Mouse (Mus musculus) CH12.LX (cell line): ENCODE data around the gene Slc22a20. TPM values are rescaled to one million over a fixed set of nuclear protein-coding genes. Genes with fewer than 3 reads are reported as not detected.

Experiments used
- DNase-seq: peaks from one replicate; pipeline ENCODE4 v3.0.0-alpha.2; 2013; ENCODE audit errors: extremely low read depth
- H3K27ac ChIP-seq: 2 replicates; pipeline ENCODE4 v1.5.1; 2012; ENCODE audit warnings: low read depth, mild to moderate bottlenecking, control low read depth, moderate library complexity; ENCODE audit not compliant: insufficient read depth
- H3K27me3 ChIP-seq: replicated peaks from 2 replicates; pipeline ENCODE3; 2012; ENCODE audit warnings: inconsistent platforms
- H3K36me3 ChIP-seq, 2 experiments: replicated peaks in 1 of 2; 2 replicates each; pipeline versions ENCODE3 to v1.6.1; 2012; ENCODE audit warnings: inconsistent platforms in 1 of 2, low read length in 1 of 2, mild to moderate bottlenecking in 1 of 2, mixed read lengths in 1 of 2, moderate library complexity in 1 of 2; ENCODE audit not compliant: control insufficient read depth in 1 of 2, insufficient read depth in 1 of 2
- H3K4me1 ChIP-seq, 2 experiments: 2 replicates each; pipeline ENCODE4 v1.6.1; 2012; ENCODE audit warnings: inconsistent platforms in 1 of 2, moderate library complexity in 1 of 2; ENCODE audit not compliant: insufficient read depth in 2 of 2, control insufficient read depth in 1 of 2
- H3K4me2 ChIP-seq: 2 replicates; pipeline ENCODE4 v1.6.1; 2012; ENCODE audit warnings: low read depth, mild to moderate bottlenecking, control low read depth; ENCODE audit not compliant: poor library complexity, insufficient read depth, severe bottlenecking
- H3K4me3 ChIP-seq, 3 experiments: fragments of 150-350 bp in 1 of 3; sonication (generic) in 1 of 3; replicated peaks in 1 of 3; 2 replicates each; pipeline versions ENCODE3 to v1.5.1; 2011 to 2012; ENCODE audit warnings: low read depth in 2 of 3, low read length in 2 of 3, mild to moderate bottlenecking in 2 of 3, moderate library complexity in 2 of 3, control low read depth in 1 of 3, improper control_type of control experiment in 1 of 3, inconsistent platforms in 1 of 3, mixed read lengths in 1 of 3; ENCODE audit not compliant: poor library complexity in 1 of 3
- H3K79me2 ChIP-seq: replicated peaks from 2 replicates; pipeline ENCODE4 v1.6.1; 2012; ENCODE audit warnings: mild to moderate bottlenecking, moderate library complexity; ENCODE audit not compliant: control insufficient read depth, poor library complexity, insufficient read depth, severe bottlenecking; ENCODE audit errors: extremely low read depth
- H3K9ac ChIP-seq: 2 replicates; pipeline ENCODE4 v1.6.1; 2012; ENCODE audit warnings: low read depth, mild to moderate bottlenecking, control low read depth, moderate library complexity; ENCODE audit not compliant: insufficient read depth
- H3K9me3 ChIP-seq: replicated peaks from 2 replicates; pipeline ENCODE3; 2012; ENCODE audit warnings: low read length, inconsistent platforms, mixed read lengths
- BHLHE40 ChIP-seq: IDR thresholded peaks from 2 replicates; pipeline ENCODE4 v1.6.1; 2011; ENCODE audit warnings: mild to moderate bottlenecking, low read depth, low read length, improper control_type of control experiment
- CHD1 ChIP-seq: IDR thresholded peaks from 2 replicates; pipeline ENCODE4 v1.6.1; 2012; ENCODE audit warnings: low read depth, low read length, improper control_type of control experiment, inconsistent platforms
- CHD2 ChIP-seq: IDR thresholded peaks from 2 replicates; pipeline ENCODE4 v1.6.1; 2011; ENCODE audit warnings: low read length, improper control_type of control experiment
- CTCF ChIP-seq, 2 experiments: IDR thresholded peaks in 1 of 2; conservative IDR thresholded peaks in 1 of 2; 2 replicates each; pipeline ENCODE4 v1.5.1; 2011 to 2012; ENCODE audit warnings: low read depth in 2 of 2, low read length in 2 of 2, improper control_type of control experiment in 1 of 2, inconsistent platforms in 1 of 2, mild to moderate bottlenecking in 1 of 2, moderate library complexity in 1 of 2
- E2F4 ChIP-seq: IDR thresholded peaks from 2 replicates; pipeline ENCODE4 v1.6.1; 2011; ENCODE audit warnings: low read depth, low read length, improper control_type of control experiment; ENCODE audit not compliant: insufficient replicate concordance
- ELF1 ChIP-seq: IDR thresholded peaks from 2 replicates; pipeline ENCODE4 v1.6.1; 2014; ENCODE audit warnings: low read depth, mild to moderate bottlenecking, inconsistent platforms, low read length, improper control_type of control experiment
- ETS1 ChIP-seq: conservative IDR thresholded peaks from 2 replicates; pipeline ENCODE4 v1.6.1; 2012; ENCODE audit warnings: low read depth, mild to moderate bottlenecking, inconsistent platforms, low read length, improper control_type of control experiment, moderate library complexity
- GABPA ChIP-seq: IDR thresholded peaks from 2 replicates; pipeline ENCODE4 v1.6.1; 2012; ENCODE audit warnings: low read depth, low read length, improper control_type of control experiment, inconsistent platforms; ENCODE audit not compliant: insufficient replicate concordance
- IRF4 ChIP-seq: IDR thresholded peaks from 2 replicates; pipeline ENCODE4 v1.6.1; 2014; ENCODE audit warnings: low read depth, mild to moderate bottlenecking, inconsistent platforms, low read length, improper control_type of control experiment
- JUN ChIP-seq: IDR thresholded peaks from 2 replicates; pipeline ENCODE4 v1.6.1; 2011; ENCODE audit warnings: low read depth, mild to moderate bottlenecking, low read length, improper control_type of control experiment, moderate library complexity; ENCODE audit not compliant: insufficient read depth
- JUND ChIP-seq: conservative IDR thresholded peaks from 2 replicates; pipeline ENCODE4 v1.6.1; 2011; ENCODE audit warnings: low read depth, low read length, improper control_type of control experiment
- MAX ChIP-seq: IDR thresholded peaks from 2 replicates; pipeline ENCODE4 v1.6.1; 2011; ENCODE audit warnings: low read length, improper control_type of control experiment
- MAZ ChIP-seq: IDR thresholded peaks from 2 replicates; pipeline ENCODE4 v1.6.1; 2012; ENCODE audit warnings: low read depth, mild to moderate bottlenecking, inconsistent platforms, low read length, improper control_type of control experiment, moderate library complexity
- MYC ChIP-seq: IDR thresholded peaks from 2 replicates; pipeline ENCODE4 v1.6.1; 2011; ENCODE audit warnings: low read depth, mild to moderate bottlenecking, improper control_type of control experiment, low read length
- NELFE ChIP-seq: IDR thresholded peaks from 2 replicates; pipeline ENCODE4 v1.6.1; 2011; ENCODE audit warnings: low read depth, low read length, improper control_type of control experiment
- PAX5 ChIP-seq: IDR thresholded peaks from 2 replicates; pipeline ENCODE4 v1.6.1; 2012; ENCODE audit warnings: low read length, inconsistent platforms, mixed read lengths
- POLR2A ChIP-seq: IDR thresholded peaks from 2 replicates; pipeline ENCODE4 v1.6.1; 2011; ENCODE audit warnings: low read depth, mild to moderate bottlenecking, improper control_type of control experiment, low read length
- POLR2AphosphoS2 ChIP-seq: IDR thresholded peaks from 2 replicates; pipeline ENCODE4 v1.6.1; 2011; ENCODE audit warnings: low read depth, low read length, improper control_type of control experiment
- RAD21 ChIP-seq: IDR thresholded peaks from 2 replicates; pipeline ENCODE4 v1.6.1; 2011; ENCODE audit warnings: low read depth, mild to moderate bottlenecking, low read length, improper control_type of control experiment, moderate library complexity
- SIN3A ChIP-seq: IDR thresholded peaks from 2 replicates; pipeline ENCODE4 v1.6.1; 2012; ENCODE audit warnings: low read length, improper control_type of control experiment, inconsistent platforms
- UBTF ChIP-seq: IDR thresholded peaks from 2 replicates; pipeline ENCODE4 v1.6.1; 2012; ENCODE audit warnings: low read depth, mild to moderate bottlenecking, inconsistent platforms, low read length, improper control_type of control experiment, moderate library complexity
- USF1 ChIP-seq: IDR thresholded peaks from 2 replicates; pipeline ENCODE4 v1.6.1; 2014; ENCODE audit warnings: low read depth, mild to moderate bottlenecking, inconsistent platforms, low read length, improper control_type of control experiment
- USF2 ChIP-seq: conservative IDR thresholded peaks from 2 replicates; pipeline ENCODE4 v1.6.1; 2011; ENCODE audit warnings: low read depth, low read length, improper control_type of control experiment
- ZC3H11A ChIP-seq: IDR thresholded peaks from 2 replicates; pipeline ENCODE4 v1.6.1; 2012; ENCODE audit warnings: low read depth, mild to moderate bottlenecking, inconsistent platforms, low read length, improper control_type of control experiment
- ZKSCAN1 ChIP-seq: IDR thresholded peaks from 2 replicates; pipeline ENCODE4 v1.6.1; 2012; ENCODE audit warnings: low read depth, inconsistent platforms, low read length, improper control_type of control experiment, borderline replicate concordance
- ZMIZ1 ChIP-seq: IDR thresholded peaks from 2 replicates; pipeline ENCODE4 v1.6.1; 2012; ENCODE audit warnings: low read depth, mild to moderate bottlenecking, inconsistent platforms, low read length, improper control_type of control experiment
- ZNF384 ChIP-seq: IDR thresholded peaks from 2 replicates; pipeline ENCODE4 v1.6.1; 2012; ENCODE audit warnings: low read depth, low read length, improper control_type of control experiment, inconsistent platforms
- dilution Hi-C: fragments of 300-500 bp; cut with MboI; formaldehyde crosslinking; loops from 2 replicates; pipeline ENCODE4 v1.14.3; 2020; ENCODE audit warnings: low sequenced_read_pairs; ENCODE audit not compliant: extremely low pct_unique_long_range_greater_than_20kb, extremely low pct_ligation_motif_present
- in situ Hi-C: fragments of 300-500 bp; cut with MboI; formaldehyde crosslinking; loops from 3 replicates; pipeline ENCODE4 v1.14.3; 2019; ENCODE audit warnings: low sequenced_read_pairs, low pct_ligation_motif_present, low pct_unique_long_range_greater_than_20kb, mixed read lengths
- polyA plus RNA-seq: library from polyadenylated mRNA; unstranded; fragments of >175 nt; gene quantifications from 2 replicates; pipeline ENCODE4 v1.2.1, GENCODE M21; 2012; ENCODE audit warnings: low read depth; ENCODE audit not compliant: insufficient read length
- total RNA-seq, 2 experiments: library from RNA; depleted of rRNA; stranded (reverse); fragments of 300-350 nt in 1 of 2; fragments of >200 nt in 1 of 2; gene quantifications; 2 replicates each; pipeline ENCODE4 v1.2.3; 2012 to 2014

The Slc22a20 gene
- total and polyA plus RNA-seq, 3 experiments: not detected

GRCm38 (mm10) chr19:6028991-6029390, 43.0 kb upstream of the Slc22a20 start:
- Histone ChIP-seq H3K4me3 (no peak overlapping the region), H3K4me2 (no peak overlapping the region), H3K27me3 (peaks cover 3% of the 10 kb centered on the region), H3K79me2 (no peaks in the 10 kb centered on the region), H3K9ac (no peak overlapping the region), H3K36me3 (no peaks in the 10 kb centered on the region), H3K9me3 (no peaks in the 10 kb centered on the region)
- in situ Hi-C loops (no loop called here), dilution Hi-C loops (no loop called here)
- DNase-seq: no peak
- TF ChIP-seq JUND (no peak), UBTF (no peak), MAX (no peak), ELF1 (no peak), ZMIZ1 (no peak), MYC (no peak), POLR2A (no peak)
- TF ChIP-seq, all 38 proteins: peak for 0
- Histone ChIP-seq H3K4me1 (no peaks in the 10 kb centered on the region), H3K27ac (no peak overlapping the region)

- dilution Hi-C loops: no loop called here
- in situ Hi-C loops: no loop called here
- no peak for TF ChIP-seq IRF4
- TF ChIP-seq MAZ: no peak
- no peak for TF ChIP-seq JUND
- no peak for TF ChIP-seq CTCF (conservative IDR thresholded peaks at IDR 0.05 in 1 of 2, IDR thresholded peaks at IDR 0.05 in 1 of 2; ENCODE audit: low read depth in 2 of 2, low read length in 2 of 2)
- no peak for TF ChIP-seq POLR2AphosphoS2
- TF ChIP-seq E2F4: no peak
- TF ChIP-seq ETS1: no peak
- no peak for TF ChIP-seq ELF1
Observed at GRCm38 (mm10) chr19:6023930-6024329, 38.0 kb upstream of the Slc22a20 start.

GRCm38 (mm10) chr19:6023059-6023458, 37.1 kb upstream of the Slc22a20 start:
- Histone ChIP-seq H3K27ac (no peak overlapping the region), H3K79me2 (no peaks in the 10 kb centered on the region), H3K9me3 (no peaks in the 10 kb centered on the region), H3K9ac (no peak overlapping the region), H3K27me3 (peaks cover 6% of the 10 kb centered on the region), H3K4me2 (no peak overlapping the region), H3K4me1 (peaks cover 5 to 22% of the 10 kb centered on the region in 2 experiments), H3K4me3 (no peak overlapping the region), H3K36me3 (no peaks in the 10 kb centered on the region)
- dilution Hi-C loops: no loop called here
- TF ChIP-seq JUN (no peak), ZNF384 (no peak), ZC3H11A (no peak), BHLHE40 (no peak), CHD2 (no peak), ZKSCAN1 (no peak), SIN3A (no peak), CHD1 (no peak), ELF1 (no peak), ETS1 (no peak), UBTF (no peak), JUND (no peak), NELFE (no peak), ZMIZ1 (no peak), GABPA (no peak), PAX5 (no peak), RAD21 (no peak), USF1 (no peak), MYC (no peak), USF2 (no peak)
- no peak for DNase-seq
- in situ Hi-C loops: no loop called here

More at GRCm38 (mm10) chr19:6023930-6024329, 38.0 kb upstream of the Slc22a20 start:
- H3K9me3 ChIP-seq: no peaks in the 10 kb centered on the region
- H3K4me2 ChIP-seq: no peak overlapping the region
- no peak overlapping the region for H3K9ac ChIP-seq
- peaks cover 6% of the 10 kb centered on the region for H3K27me3 ChIP-seq
- H3K79me2 ChIP-seq: no peaks in the 10 kb centered on the region
- no peaks in the 10 kb centered on the region for H3K36me3 ChIP-seq
- no peak for DNase-seq
- no peak overlapping the region for H3K27ac ChIP-seq
- no peak overlapping the region for H3K4me3 ChIP-seq
- H3K4me1 ChIP-seq: peaks cover 5 to 19% of the 10 kb centered on the region in 2 experiments
